Mouse (Mus musculus) small intestine, adult 10 weeks (tissue): ENCODE results near the gene Tigd3. TPM values are rescaled to one million over a fixed set of nuclear protein-coding genes. Genes with fewer than 3 reads are reported as not detected.

Experiments
- polyA plus RNA-seq: library from polyadenylated mRNA; stranded (reverse); fragments of 350-450 nt; fragmentation: Illumina TruSeq; extraction: RNeasy Lipid Tissue Mini Kit (QIAGEN cat#74804); gene quantifications from one replicate; pipeline ENCODE4 v1.2.3, GENCODE M21; 2014; ENCODE audit warnings: low replicate concordance

Gene Tigd3
- polyA plus RNA-seq, result 0.97 TPM

DNA sequence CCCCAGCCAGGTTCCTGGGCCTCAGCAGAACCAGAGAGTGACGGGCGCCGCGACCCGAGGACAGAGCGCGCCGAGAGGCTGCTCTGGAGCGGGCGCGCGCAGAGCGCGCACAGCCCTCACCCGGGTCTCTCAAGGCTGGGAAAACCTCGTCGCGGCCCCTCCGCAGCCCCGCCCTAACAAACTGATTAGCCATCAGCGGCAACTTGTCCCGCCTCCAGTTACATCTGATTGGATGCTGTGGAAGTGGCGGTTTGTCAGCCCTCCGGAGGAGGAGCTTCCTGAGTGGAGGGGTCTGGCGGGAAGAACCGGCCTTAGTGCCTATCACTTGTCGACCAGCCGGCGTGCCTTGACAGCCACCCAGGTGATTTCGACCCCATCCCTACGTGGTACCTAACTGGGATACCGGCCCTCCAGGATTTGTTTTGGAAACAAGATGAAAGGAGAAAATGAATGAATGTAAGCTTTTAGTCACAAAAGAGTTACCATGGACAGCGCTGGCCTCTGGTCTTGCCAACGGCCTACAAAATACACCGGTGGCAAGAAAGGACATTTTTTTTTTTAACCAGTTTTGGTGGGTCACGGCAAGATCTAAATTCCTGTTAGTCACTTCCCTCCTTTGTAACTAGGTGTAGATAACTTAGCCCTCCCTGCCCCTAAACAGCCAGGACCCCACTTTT, at the start of gene Tigd3:
Gene Tigd3 (minus strand): TSS at position 148 of the 677 bp plus-strand sequence.

DNA sequence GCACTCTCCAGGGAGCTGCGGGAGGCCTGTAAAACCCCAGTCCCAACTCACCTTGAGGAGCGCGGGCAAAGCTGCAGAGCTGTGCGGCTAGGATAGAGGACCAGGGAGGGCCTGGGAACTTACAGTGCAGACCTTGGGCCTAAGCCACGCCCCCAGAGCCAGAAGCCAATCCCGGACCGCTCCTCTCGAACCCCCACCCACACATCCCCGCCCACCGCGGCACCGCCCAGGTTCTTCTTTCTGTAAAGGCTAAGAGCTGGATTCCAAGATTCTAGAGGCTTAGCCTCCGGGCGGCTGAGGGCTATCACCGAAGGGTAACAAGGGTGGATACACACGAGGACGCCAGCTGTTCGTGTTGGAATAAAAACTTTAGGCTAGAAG, 30.8 kb upstream of the Tigd3 start, which contains the start of gene Cdc42ep2:
Gene Cdc42ep2 (minus strand): TSS at position 104 of the 381 bp plus-strand sequence.

DNA sequence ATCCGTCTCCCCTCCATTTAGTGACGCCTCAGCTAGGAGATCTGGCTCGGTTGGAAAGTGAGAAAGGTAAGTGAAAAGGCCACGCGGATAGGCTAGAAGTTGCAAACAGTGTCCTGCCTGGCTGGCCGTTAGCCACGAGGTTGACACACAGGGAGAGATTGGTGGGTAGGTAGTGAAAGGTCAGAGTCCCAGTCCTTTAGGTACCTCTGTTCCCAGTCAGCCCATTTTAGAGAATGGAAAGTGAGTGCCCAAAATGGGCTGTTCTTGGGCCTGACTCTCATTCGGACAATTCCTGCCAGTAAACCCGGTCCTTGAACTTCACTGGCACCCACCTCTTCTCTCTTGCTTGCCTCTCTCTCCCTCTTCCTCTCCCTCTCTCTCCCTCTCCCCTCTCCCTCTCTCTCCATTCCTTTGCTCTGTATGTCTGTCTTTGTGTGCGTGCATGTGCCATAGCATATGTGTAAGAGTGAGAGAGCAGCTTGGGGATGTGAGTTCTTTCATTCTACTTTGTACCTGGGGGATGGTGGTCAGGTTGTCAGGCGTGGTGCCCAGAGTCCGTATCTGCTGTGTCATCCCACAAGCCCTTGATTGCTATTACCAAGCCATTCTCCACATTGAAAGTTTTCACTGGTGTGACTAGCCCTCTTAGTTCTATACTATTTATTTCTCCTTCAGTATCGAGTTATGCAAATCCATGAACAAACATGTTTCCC, 19.2 kb upstream of the Tigd3 start, which contains the start of gene Dpf2:
Gene Dpf2 (minus strand): TSS at position 4 of the 713 bp plus-strand sequence.

DNA sequence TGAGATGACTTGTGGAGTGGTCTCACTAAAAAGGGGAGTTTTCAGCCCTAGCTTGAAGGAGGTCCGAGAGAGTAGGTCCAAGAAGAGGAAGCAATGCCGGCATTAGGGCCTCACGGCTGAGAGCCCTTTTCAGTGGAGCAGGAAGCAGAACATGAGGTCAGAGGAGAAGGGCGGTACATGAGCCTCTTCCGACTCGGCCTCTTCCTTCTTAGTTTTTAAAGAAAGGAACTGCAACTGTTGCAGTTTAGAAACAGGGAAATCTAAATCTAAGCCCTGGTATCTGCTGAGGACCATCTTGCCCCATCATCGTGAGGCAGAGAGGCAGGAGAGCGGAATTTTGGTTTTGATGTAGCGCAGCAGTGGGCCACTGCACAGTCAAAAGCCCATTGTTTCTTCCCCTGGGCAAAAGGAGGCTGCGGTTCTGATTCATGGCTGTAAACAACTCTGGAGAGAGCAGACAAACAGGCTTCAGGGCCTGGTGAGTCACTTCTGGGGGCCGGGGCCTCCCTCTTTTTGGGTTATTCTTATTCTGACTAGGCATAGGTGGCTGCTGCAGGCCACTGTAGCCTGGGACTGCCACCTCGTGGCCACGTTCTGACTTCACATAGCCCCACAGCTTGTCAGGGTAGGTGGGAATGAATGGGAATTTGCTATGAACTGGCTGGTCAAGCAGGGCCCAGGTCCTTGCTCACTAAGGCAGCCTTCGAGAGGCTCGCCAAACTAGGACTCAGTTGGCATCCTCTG, 16.2 kb downstream of the Tigd3 start, which contains the start of gene Slc25a45:
Gene Slc25a45 (plus strand): TSS at position 191 of the 744 bp plus-strand sequence.

DNA sequence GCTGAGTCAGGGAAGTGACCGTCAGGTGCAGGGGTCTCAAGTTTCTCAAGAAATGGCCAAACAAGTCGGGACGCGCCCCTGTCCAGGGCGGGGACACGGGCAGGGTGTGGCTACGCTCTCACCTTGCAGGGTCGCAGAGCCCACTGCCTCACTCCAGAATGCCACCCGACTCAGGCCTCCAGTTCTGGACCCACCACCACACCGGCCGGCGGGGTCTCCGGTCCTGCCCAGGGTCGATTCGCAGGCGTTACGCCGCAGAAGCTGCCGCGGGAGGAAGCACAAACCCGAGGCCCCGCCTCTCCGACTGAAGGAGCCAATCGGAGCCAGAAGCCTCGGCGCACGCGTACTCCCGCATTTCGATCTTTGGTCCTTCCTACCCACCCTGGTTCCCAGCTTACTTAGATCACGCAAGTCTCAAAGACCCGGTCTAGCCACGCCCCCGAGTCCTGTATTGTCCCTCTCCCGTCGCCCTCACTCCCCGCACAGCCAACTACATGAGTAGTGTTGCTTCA, 18.9 kb downstream of the Tigd3 start, which contains the start of gene Frmd8:
Gene Frmd8 (minus strand): TSS at position 306 of the 512 bp plus-strand sequence.

Other genes starting within 250 kb of the Tigd3 start
- gene Sipa1, start 230.4 kb downstream of the Tigd3 start, polyA plus RNA-seq, result 1.6 TPM
- gene Map3k11, start 205.4 kb downstream of the Tigd3 start, polyA plus RNA-seq, result 0.41 TPM
- gene Pcnx3, start 205.2 kb downstream of the Tigd3 start, polyA plus RNA-seq, result 0.22 TPM
- not detected for gene Kcnk7, start 189.8 kb downstream of the Tigd3 start, polyA plus RNA-seq
- gene Ehbp1l1, start 167.8 kb downstream of the Tigd3 start, polyA plus RNA-seq, result 6.5 TPM
- gene Fam89b, start 164.5 kb downstream of the Tigd3 start, polyA plus RNA-seq, result not detected
- gene Ltbp3, start 153.2 kb downstream of the Tigd3 start, polyA plus RNA-seq, result 0.74 TPM
- 0.41 TPM for gene Scyl1, start 122.7 kb downstream of the Tigd3 start, polyA plus RNA-seq
- gene Frmd8, start 18.9 kb downstream of the Tigd3 start, polyA plus RNA-seq, result 6.4 TPM
- gene Slc25a45, start 16.3 kb downstream of the Tigd3 start, polyA plus RNA-seq, result 29.7 TPM
- 8.6 TPM for gene Dpf2, start 18.9 kb upstream of the Tigd3 start, polyA plus RNA-seq
- gene Cdc42ep2, start 30.7 kb upstream of the Tigd3 start, polyA plus RNA-seq, result 2.5 TPM
- 4.1 TPM for gene Pola2, start 70.1 kb upstream of the Tigd3 start, polyA plus RNA-seq
- gene Slc22a20, start 92.0 kb upstream of the Tigd3 start, polyA plus RNA-seq, result not detected
- gene Capn1, start 121.7 kb upstream of the Tigd3 start, polyA plus RNA-seq, result 1.9 TPM
- 0.97 TPM for gene Syvn1, start 152.4 kb upstream of the Tigd3 start, polyA plus RNA-seq
- 21.3 TPM for gene Mrpl49, start 163.6 kb upstream of the Tigd3 start, polyA plus RNA-seq
- 4.9 TPM for gene Fau, start 163.7 kb upstream of the Tigd3 start, polyA plus RNA-seq
- gene Znhit2, start 167.0 kb upstream of the Tigd3 start, polyA plus RNA-seq, result not detected
- gene Tm7sf2, start 174.2 kb upstream of the Tigd3 start, polyA plus RNA-seq, result 0.97 TPM
- 9.3 TPM for gene Vps51, start 183.1 kb upstream of the Tigd3 start, polyA plus RNA-seq
- gene Tmem262, start 185.9 kb upstream of the Tigd3 start, polyA plus RNA-seq, result not detected
- not detected for gene Gm28374, start 188.1 kb upstream of the Tigd3 start, polyA plus RNA-seq
- gene Zfpl1, start 190.8 kb upstream of the Tigd3 start, polyA plus RNA-seq, result not detected
- 2.1 TPM for gene Cdca5, start 190.8 kb upstream of the Tigd3 start, polyA plus RNA-seq
- not detected for gene AC131692.1, start 200.3 kb upstream of the Tigd3 start, polyA plus RNA-seq
- gene Naaladl1, start 211.6 kb upstream of the Tigd3 start, polyA plus RNA-seq, result 3.8 TPM
- gene Sac3d1, start 224.5 kb upstream of the Tigd3 start, polyA plus RNA-seq, result not detected
- 4.0 TPM for gene Snx15, start 234.2 kb upstream of the Tigd3 start, polyA plus RNA-seq
- 0.41 TPM for gene Batf2, start 246.8 kb upstream of the Tigd3 start, polyA plus RNA-seq
- gene Arl2, start 247.4 kb upstream of the Tigd3 start, polyA plus RNA-seq, result 1.0 TPM